Mouse (Mus musculus): ENCODE measurements around the gene Rnpep. TPM values are rescaled to one million over a fixed set of nuclear protein-coding genes. Genes with fewer than 3 reads are reported as not detected.

Rnpep gene
- polyA plus RNA-seq, 1 experiment from 2014 or later = 108 TPM

DNA sequence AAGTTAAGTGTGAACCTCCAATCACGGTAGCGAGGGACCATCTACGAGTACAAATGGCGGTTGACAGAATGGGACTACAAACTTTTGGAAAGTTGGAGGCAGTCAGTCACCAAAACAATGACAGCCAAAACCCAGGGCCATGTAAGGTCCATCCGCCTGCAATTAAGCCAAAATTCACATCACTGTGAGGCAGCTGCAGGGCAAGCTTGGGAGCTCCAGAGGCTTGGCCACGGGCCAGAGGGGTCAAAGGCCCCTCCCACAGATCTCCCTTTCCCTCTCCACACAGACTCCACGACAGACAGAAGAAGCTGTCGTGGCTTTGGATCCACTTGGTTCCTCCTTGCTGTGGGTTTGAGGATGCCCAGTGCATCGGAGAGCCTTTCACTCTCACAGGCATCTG is 20.6 kb downstream of the Rnpep start:
- Histone ChIP-seq H3K36me3 (ENCODE audit: control insufficient read depth, insufficient read depth, low read length) (peaks cover 22% of the 10 kb centered on the region), H3K4me3 (ENCODE audit: low read length) (no peak overlapping the region), H3K27me3 (ENCODE audit: control insufficient read depth, insufficient read depth, low read depth, low read length) (no peaks in the 10 kb centered on the region), H3K4me1 (replicated peaks; ENCODE audit: control insufficient read depth, insufficient read depth, low read length) (peaks cover 15% of the 10 kb centered on the region), H3K4me2 (ENCODE audit: low read depth, low read length) (no peak overlapping the region), H3K27ac (ENCODE audit: low read length) (no peak overlapping the region), H3K9ac (ENCODE audit: low read length) (no peak overlapping the region), H3K9me3 (ENCODE audit: control insufficient read depth, low read length) (no peaks in the 10 kb centered on the region)
- no peak for ATAC-seq (ENCODE audit: low read depth)
- 60% methylated on average over 9 of the region's 9 CpGs for WGBS

- H3K36me3 ChIP-seq (ENCODE audit: control insufficient read depth, insufficient read depth, low read length) = peaks cover 22% of the 10 kb centered on the region
- H3K4me3 ChIP-seq (ENCODE audit: low read length) = no peak overlapping the region
- ATAC-seq (ENCODE audit: low read depth) = no peak
Observed at GRCm38 (mm10) chr1:135262329-135262728, 21.6 kb downstream of the Rnpep start.

DNA sequence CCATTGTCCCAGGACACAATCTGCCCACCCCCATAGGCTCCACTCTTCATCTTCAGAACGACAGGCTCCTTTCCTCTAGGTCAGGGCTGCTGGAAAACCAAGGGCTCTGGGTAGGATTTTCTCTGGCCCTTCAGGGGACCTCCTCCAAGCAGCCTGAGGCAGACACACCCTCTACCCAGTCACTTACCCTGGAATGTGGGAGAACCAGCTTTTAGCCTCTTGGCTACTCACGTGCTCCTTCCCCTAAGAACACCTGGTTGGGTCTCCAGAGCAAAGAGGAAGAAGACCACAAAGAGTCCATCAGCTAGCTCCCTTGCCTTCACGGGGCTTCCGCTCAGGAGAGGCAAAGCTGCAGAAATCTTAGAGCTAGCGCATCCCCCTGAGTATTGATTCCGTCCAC is 23.0 kb downstream of the Rnpep start:
- peak; percentile 71 for ATAC-seq (ENCODE audit: low read depth)
- Histone ChIP-seq H3K4me2 (ENCODE audit: low read depth, low read length) (peak overlapping the region; percentile 23; the same call in 1 of the 2 replicates), H3K27me3 (ENCODE audit: control insufficient read depth, insufficient read depth, low read depth, low read length) (no peaks in the 10 kb centered on the region), H3K9ac (ENCODE audit: low read length) (peak overlapping the region; percentile 14; the same call in 1 of the 2 replicates), H3K27ac (ENCODE audit: low read length) (peak overlapping the region; percentile 87), H3K36me3 (ENCODE audit: control insufficient read depth, insufficient read depth, low read length) (peaks cover 17% of the 10 kb centered on the region), H3K9me3 (ENCODE audit: control insufficient read depth, low read length) (no peaks in the 10 kb centered on the region), H3K4me3 (ENCODE audit: low read length) (no peak overlapping the region), H3K4me1 (replicated peaks; ENCODE audit: control insufficient read depth, insufficient read depth, low read length) (peaks cover 19% of the 10 kb centered on the region)
- 48% methylated on average over 6 of the region's 6 CpGs for WGBS

More at GRCm38 (mm10) chr1:135262329-135262728, 21.6 kb downstream of the Rnpep start:
- Histone ChIP-seq H3K4me1 (replicated peaks; ENCODE audit: control insufficient read depth, insufficient read depth, low read length) (peaks cover 15% of the 10 kb centered on the region), H3K4me2 (ENCODE audit: low read depth, low read length) (no peak overlapping the region), H3K9ac (ENCODE audit: low read length) (no peak overlapping the region), H3K27ac (ENCODE audit: low read length) (no peak overlapping the region), H3K9me3 (ENCODE audit: control insufficient read depth, low read length) (no peaks in the 10 kb centered on the region), H3K27me3 (ENCODE audit: control insufficient read depth, insufficient read depth, low read depth, low read length) (no peaks in the 10 kb centered on the region)
- 81% methylated on average over 3 of the region's 3 CpGs for WGBS

DNA sequence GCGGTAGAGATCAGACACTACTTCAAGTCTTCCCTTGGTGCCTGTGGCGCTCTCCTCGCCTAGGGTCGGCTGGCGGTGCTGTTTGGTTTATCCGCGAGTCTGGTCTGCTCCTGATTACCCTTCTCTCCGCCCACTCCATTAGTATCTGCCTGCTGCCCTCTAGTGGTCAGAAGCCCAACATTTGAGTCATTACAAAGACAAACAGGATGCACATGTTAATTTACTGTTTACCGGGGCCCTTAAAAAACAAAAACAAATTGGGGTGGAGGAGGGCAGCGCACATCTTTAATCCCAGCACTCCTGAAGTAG is 24.8 kb downstream of the Rnpep start:
- H3K4me1 ChIP-seq (replicated peaks; ENCODE audit: control insufficient read depth, insufficient read depth, low read length) = peaks cover 19% of the 10 kb centered on the region
- H3K27me3 ChIP-seq (ENCODE audit: control insufficient read depth, insufficient read depth, low read depth, low read length) = no peaks in the 10 kb centered on the region
- peak overlapping the region; percentile 96 for H3K27ac ChIP-seq (ENCODE audit: low read length)
- peak; percentile 62 for ATAC-seq (ENCODE audit: low read depth)
- peak overlapping the region; percentile 67 for H3K4me2 ChIP-seq (ENCODE audit: low read depth, low read length)
- no peaks in the 10 kb centered on the region for H3K9me3 ChIP-seq (ENCODE audit: control insufficient read depth, low read length)
- peaks cover 6% of the 10 kb centered on the region for H3K36me3 ChIP-seq (ENCODE audit: control insufficient read depth, insufficient read depth, low read length)
- H3K9ac ChIP-seq (ENCODE audit: low read length) = peak overlapping the region; percentile 64
- WGBS = under 1% methylated on average over 10 of the region's 10 CpGs
- H3K4me3 ChIP-seq (ENCODE audit: low read length) = peak overlapping the region; percentile 35

DNA sequence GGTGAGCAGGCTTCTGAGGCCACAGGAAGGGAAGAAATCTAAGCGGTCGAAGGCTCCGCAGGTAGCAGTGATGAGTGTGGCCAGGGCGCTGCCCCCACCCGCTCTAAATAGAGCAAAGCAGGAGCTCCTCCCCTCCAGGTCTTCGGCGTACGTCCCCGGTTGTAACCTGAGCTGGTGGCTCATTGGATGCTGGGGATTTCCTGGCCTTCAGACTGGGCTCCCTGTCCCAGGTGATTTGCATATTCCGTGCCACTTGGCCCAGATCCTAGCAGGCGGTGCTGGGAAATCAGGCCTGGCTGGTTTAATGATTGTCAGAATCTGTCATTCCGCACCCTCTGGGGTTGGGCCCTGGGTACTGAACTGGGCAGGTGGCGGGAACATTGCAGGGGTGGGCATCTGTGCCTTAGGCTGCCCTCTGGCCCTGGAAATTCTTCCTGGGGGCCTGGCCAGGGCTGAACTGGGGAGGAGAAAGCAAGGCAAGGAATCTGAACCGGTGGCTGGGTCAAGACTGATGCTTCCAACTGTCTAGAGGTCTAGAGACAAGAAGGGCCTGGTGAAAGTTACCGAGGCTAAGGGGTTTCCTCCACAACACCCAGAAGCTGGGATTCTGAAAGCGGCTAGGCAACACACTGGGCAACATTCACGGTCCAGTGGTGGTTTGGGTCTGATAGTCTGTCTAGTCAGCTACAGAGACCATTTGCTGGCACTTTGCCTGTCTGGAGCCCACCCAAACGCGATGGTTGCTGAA is 25.3 kb downstream of the Rnpep start, which contains the start of gene Elf3:
Gene Elf3 (minus strand): TSS at position 189 of the 748 bp plus-strand sequence.
- H3K36me3 ChIP-seq (ENCODE audit: control insufficient read depth, insufficient read depth, low read length) = peaks cover 5% of the 10 kb centered on the region
- H3K4me1 ChIP-seq (replicated peaks; ENCODE audit: control insufficient read depth, insufficient read depth, low read length) = peaks cover 22% of the 10 kb centered on the region
- WGBS = 9% methylated on average over 19 of the region's 19 CpGs
- H3K4me3 ChIP-seq (ENCODE audit: low read length) = peak within 1 kb of the TSS; percentile 46
- peak; percentile 89 for ATAC-seq (ENCODE audit: low read depth)
- H3K27ac ChIP-seq (ENCODE audit: low read length) = peak within 1 kb of the TSS; percentile 96
- H3K9ac ChIP-seq (ENCODE audit: low read length) = peak within 1 kb of the TSS; percentile 64
- peak within 1 kb of the TSS; percentile 67 for H3K4me2 ChIP-seq (ENCODE audit: low read depth, low read length)
- no peaks in the 10 kb centered on the region for H3K27me3 ChIP-seq (ENCODE audit: control insufficient read depth, insufficient read depth, low read depth, low read length)
- H3K9me3 ChIP-seq (ENCODE audit: control insufficient read depth, low read length) = no peaks in the 10 kb centered on the region

DNA sequence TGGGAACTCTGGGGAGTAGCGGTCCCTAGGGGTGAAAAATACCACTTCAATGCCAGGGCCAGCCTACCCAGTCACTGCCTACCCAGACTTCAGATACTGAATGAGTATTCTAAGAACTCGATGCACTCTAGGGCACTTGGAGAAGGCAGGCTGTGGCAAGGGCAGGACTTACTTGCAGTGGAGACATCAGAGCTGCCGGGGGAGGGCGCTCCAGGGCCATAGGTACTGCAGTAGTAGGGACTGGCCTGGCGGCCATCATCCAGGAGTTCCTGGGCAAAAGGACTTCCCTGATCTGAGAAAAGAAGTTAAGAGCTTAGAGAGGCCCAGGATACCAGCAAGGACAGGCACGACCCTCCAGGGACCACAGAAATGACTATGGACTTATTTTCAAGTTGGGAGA is 27.6 kb downstream of the Rnpep start:
- Histone ChIP-seq H3K27ac (ENCODE audit: low read length) (no peak overlapping the region), H3K4me1 (replicated peaks; ENCODE audit: control insufficient read depth, insufficient read depth, low read length) (peaks cover 33% of the 10 kb centered on the region), H3K4me3 (ENCODE audit: low read length) (no peak overlapping the region), H3K4me2 (ENCODE audit: low read depth, low read length) (peak overlapping the region; percentile 54; the same call in 1 of the 2 replicates), H3K27me3 (ENCODE audit: control insufficient read depth, insufficient read depth, low read depth, low read length) (no peaks in the 10 kb centered on the region), H3K9me3 (ENCODE audit: control insufficient read depth, low read length) (no peaks in the 10 kb centered on the region), H3K9ac (ENCODE audit: low read length) (no peak overlapping the region), H3K36me3 (ENCODE audit: control insufficient read depth, insufficient read depth, low read length) (no peaks in the 10 kb centered on the region)
- 73% methylated on average over 6 of the region's 6 CpGs for WGBS
- ATAC-seq (ENCODE audit: low read depth) = no peak

DNA sequence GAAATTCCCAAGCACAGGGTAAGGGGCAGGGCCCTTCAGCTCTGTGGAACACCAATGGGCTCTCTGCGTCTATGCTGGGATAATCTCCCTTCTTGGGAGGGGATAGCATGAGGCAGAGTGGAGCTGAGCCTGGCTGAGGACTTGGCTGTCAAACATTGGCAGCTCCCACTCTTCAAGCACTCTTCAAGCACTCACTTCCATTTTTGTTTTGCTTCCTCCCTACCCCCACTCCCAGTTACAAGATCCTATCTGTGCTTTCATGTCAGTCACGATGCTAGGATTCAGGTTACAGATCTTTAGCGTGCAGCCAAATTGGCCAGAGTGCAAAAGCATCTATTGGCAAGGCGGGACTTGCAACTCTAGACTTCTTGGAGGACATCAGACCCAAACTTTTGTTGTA is 31.0 kb downstream of the Rnpep start:
- no peak overlapping the region for H3K9ac ChIP-seq (ENCODE audit: low read length)
- peak; percentile 73 for ATAC-seq (ENCODE audit: low read depth)
- H3K9me3 ChIP-seq (ENCODE audit: control insufficient read depth, low read length) = no peaks in the 10 kb centered on the region
- H3K27ac ChIP-seq (ENCODE audit: low read length) = peak overlapping the region; percentile 60
- peaks cover 2% of the 10 kb centered on the region; the same call in 1 of the 2 replicates for H3K27me3 ChIP-seq (ENCODE audit: control insufficient read depth, insufficient read depth, low read depth, low read length)
- no peak overlapping the region for H3K4me2 ChIP-seq (ENCODE audit: low read depth, low read length)
- WGBS = 13% methylated on average over 4 of the region's 4 CpGs
- H3K4me3 ChIP-seq (ENCODE audit: low read length) = no peak overlapping the region
- H3K36me3 ChIP-seq (ENCODE audit: control insufficient read depth, insufficient read depth, low read length) = no peaks in the 10 kb centered on the region
- peaks cover 21% of the 10 kb centered on the region for H3K4me1 ChIP-seq (replicated peaks; ENCODE audit: control insufficient read depth, insufficient read depth, low read length)

DNA sequence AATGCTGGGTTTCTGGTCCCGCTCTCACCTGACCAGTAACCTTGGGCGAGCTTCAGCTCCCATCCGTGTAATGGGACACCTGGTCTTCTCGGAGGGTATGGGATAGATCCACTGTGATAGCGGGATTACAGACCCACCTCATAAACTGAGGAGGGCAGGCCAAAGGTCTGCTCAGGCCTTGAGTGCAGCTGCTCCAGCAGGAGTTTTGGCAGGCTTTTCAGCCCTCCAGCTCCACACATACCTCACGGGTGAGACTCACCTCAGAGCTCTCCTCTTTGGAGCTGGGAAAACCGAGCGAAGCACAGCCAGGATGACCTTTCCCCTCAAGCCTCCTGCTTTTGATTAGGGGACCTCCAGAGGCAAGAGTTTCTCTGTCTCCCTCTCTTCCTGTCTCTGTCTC is 32.5 kb downstream of the Rnpep start:
- Histone ChIP-seq H3K4me2 (ENCODE audit: low read depth, low read length) (no peak overlapping the region), H3K9ac (ENCODE audit: low read length) (no peak overlapping the region), H3K4me1 (replicated peaks; ENCODE audit: control insufficient read depth, insufficient read depth, low read length) (peaks cover 17% of the 10 kb centered on the region), H3K4me3 (ENCODE audit: low read length) (no peak overlapping the region), H3K9me3 (ENCODE audit: control insufficient read depth, low read length) (no peaks in the 10 kb centered on the region), H3K27ac (ENCODE audit: low read length) (no peak overlapping the region), H3K36me3 (ENCODE audit: control insufficient read depth, insufficient read depth, low read length) (no peaks in the 10 kb centered on the region), H3K27me3 (ENCODE audit: control insufficient read depth, insufficient read depth, low read depth, low read length) (peaks cover 2% of the 10 kb centered on the region; the same call in 1 of the 2 replicates)
- ATAC-seq (ENCODE audit: low read depth) = no peak
- 79% methylated on average over 8 of the region's 8 CpGs for WGBS

DNA sequence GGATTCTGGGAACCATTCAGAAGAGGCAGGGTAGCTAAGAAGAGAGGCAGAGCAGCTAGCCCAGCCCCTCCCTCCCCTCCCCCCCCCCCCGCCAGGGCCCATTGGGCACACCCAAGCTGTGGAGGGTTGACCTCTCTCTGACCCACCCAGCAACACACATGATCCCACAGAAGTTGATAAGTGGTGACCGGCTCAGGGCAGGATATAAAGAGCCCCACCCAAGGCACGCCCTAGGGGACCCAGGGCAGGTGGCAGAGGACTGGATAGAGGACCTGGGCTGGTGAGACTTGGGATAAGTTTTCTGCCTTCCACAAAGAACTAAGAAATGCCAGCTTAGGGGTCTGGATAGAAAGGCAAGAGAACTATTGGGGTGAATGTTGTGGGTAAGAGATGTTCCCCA is 33.2 kb downstream of the Rnpep start:
- H3K4me3 ChIP-seq (ENCODE audit: low read length) = no peak overlapping the region
- no peak overlapping the region for H3K27ac ChIP-seq (ENCODE audit: low read length)
- H3K4me2 ChIP-seq (ENCODE audit: low read depth, low read length) = no peak overlapping the region
- peaks cover 2% of the 10 kb centered on the region; the same call in 1 of the 2 replicates for H3K27me3 ChIP-seq (ENCODE audit: control insufficient read depth, insufficient read depth, low read depth, low read length)
- H3K36me3 ChIP-seq (ENCODE audit: control insufficient read depth, insufficient read depth, low read length) = no peaks in the 10 kb centered on the region
- 62% methylated on average over 2 of the region's 3 CpGs for WGBS
- no peaks in the 10 kb centered on the region for H3K9me3 ChIP-seq (ENCODE audit: control insufficient read depth, low read length)
- no peak for ATAC-seq (ENCODE audit: low read depth)
- no peak overlapping the region for H3K9ac ChIP-seq (ENCODE audit: low read length)
- peaks cover 17% of the 10 kb centered on the region for H3K4me1 ChIP-seq (replicated peaks; ENCODE audit: control insufficient read depth, insufficient read depth, low read length)

Measured in lung, embryonic 16.5 days (tissue).